Mouse (Mus musculus) forebrain, embryonic 16.5 days (tissue): ENCODE results near the gene 9230104L09Rik. TPM values are rescaled to one million over a fixed set of nuclear protein-coding genes. Genes with fewer than 3 reads are reported as not detected.

Experiments
- ATAC-seq: fragments of 200-750 bp; cut with Nextera tagmentation; 2 replicates; pipeline ENCODE4 v1.8.0; 2017; ENCODE audit warnings: mild to moderate bottlenecking, moderate library complexity
- H3K27ac ChIP-seq: fragments of 300-500 bp; sonication (generic); 2 replicates; pipeline ENCODE4 v1.5.1; 2014; ENCODE audit warnings: low read length, control low read depth
- H3K27me3 ChIP-seq: fragments of 300-500 bp; sonication (generic); replicated peaks from 2 replicates; pipeline ENCODE4 v1.6.1; 2014; ENCODE audit warnings: low read length; ENCODE audit not compliant: control insufficient read depth, insufficient read depth
- H3K36me3 ChIP-seq: fragments of 300-500 bp; sonication (generic); 2 replicates; pipeline ENCODE4 v1.6.1; 2014; ENCODE audit not compliant: control insufficient read depth, insufficient read depth
- H3K4me1 ChIP-seq: fragments of 300-500 bp; sonication (generic); replicated peaks from 2 replicates; pipeline ENCODE4 v1.6.1; 2014; ENCODE audit warnings: low read length; ENCODE audit not compliant: control insufficient read depth, insufficient read depth
- H3K4me2 ChIP-seq: fragments of 300-500 bp; sonication (generic); 2 replicates; pipeline ENCODE4 v1.6.1; 2014; ENCODE audit warnings: mild to moderate bottlenecking, low read length, control low read depth
- H3K4me3 ChIP-seq: fragments of 300-500 bp; sonication (generic); replicated peaks from 2 replicates; pipeline ENCODE4 v1.5.1; 2014; ENCODE audit warnings: mild to moderate bottlenecking, low read length, control low read depth
- H3K9ac ChIP-seq: fragments of 300-500 bp; sonication (generic); replicated peaks from 2 replicates; pipeline ENCODE4 v1.6.1; 2014; ENCODE audit warnings: low read depth, low read length, control low read depth
- H3K9me3 ChIP-seq: fragments of 300-500 bp; sonication (generic); 2 replicates; pipeline ENCODE4 v1.6.1; 2016; ENCODE audit warnings: low read length; ENCODE audit not compliant: control insufficient read depth
- WGBS: fragments of 180-500 bp; shearing (Covaris S2); extraction: QIAGEN DNeasy Blood & Tissue Kit; methylation state at CpG from one replicate; pipeline ENCODE4 v1.1.7; 2014; 5-methylcytosine and 5-hydroxymethylcytosine counted together
- polyA plus RNA-seq: library from polyadenylated mRNA; unstranded; fragments of >200 nt; fragmentation: Nextera tagmentation; extraction: Ambion mirVana; gene quantifications from 2 replicates; pipeline ENCODE4 v1.2.1, GENCODE M21; 2015

The 9230104L09Rik gene
- polyA plus RNA-seq, 1 experiment from 2014 or later, result not detected

DNA sequence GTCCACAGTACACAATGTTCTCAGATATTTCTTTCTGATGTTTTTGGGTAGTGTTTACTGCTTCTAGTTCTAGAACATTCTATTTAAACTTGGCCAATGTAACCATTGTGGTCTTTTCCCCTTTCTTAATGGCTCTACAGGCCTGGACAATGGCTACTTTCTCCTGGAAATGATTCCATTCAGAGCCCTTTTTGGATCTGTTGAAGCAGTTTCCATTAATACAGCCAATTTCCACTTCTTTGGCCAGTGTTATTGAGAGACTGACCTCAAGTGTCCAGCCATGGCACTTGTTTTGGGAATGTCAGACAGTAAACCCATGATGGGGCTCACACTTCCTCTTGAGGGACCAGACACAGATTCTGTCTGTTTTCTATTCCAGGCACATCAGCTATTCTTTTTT lies 3.1 kb downstream of the 9230104L09Rik start:
- Histone ChIP-seq H3K4me2 (no peak overlapping the region), H3K9ac (no peak overlapping the region), H3K27me3 (no peaks in the 10 kb centered on the region), H3K27ac (no peak overlapping the region), H3K36me3 (no peaks in the 10 kb centered on the region), H3K9me3 (no peaks in the 10 kb centered on the region), H3K4me1 (no peaks in the 10 kb centered on the region), H3K4me3 (no peak overlapping the region)
- ATAC-seq, result no peak

DNA sequence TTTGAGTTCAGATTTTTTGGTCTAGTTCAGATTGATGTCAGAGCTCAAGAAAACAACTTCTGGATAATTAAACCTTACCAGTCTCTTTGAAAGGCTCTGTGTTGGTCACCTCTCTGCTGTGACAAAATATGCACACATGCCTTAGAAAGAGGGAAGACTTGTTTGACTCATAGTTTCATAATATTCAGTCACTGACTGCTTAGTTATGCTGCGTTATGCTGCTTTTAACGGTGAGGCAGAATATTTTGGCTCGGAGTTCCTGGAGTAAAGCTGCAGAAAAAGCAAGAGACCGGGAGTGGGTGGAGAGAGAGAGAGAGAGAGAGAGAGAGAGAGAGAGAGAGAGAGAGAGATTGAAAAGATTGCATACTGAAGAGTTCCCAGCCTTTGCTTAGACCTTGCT lies 3.8 kb downstream of the 9230104L09Rik start:
- no peak for ATAC-seq
- Histone ChIP-seq H3K27me3 (no peaks in the 10 kb centered on the region), H3K9me3 (no peaks in the 10 kb centered on the region), H3K9ac (no peak overlapping the region), H3K27ac (no peak overlapping the region), H3K36me3 (no peaks in the 10 kb centered on the region), H3K4me3 (no peak overlapping the region), H3K4me2 (no peak overlapping the region), H3K4me1 (no peaks in the 10 kb centered on the region)
- 69% methylated on average over 4 of the region's 4 CpGs for WGBS

DNA sequence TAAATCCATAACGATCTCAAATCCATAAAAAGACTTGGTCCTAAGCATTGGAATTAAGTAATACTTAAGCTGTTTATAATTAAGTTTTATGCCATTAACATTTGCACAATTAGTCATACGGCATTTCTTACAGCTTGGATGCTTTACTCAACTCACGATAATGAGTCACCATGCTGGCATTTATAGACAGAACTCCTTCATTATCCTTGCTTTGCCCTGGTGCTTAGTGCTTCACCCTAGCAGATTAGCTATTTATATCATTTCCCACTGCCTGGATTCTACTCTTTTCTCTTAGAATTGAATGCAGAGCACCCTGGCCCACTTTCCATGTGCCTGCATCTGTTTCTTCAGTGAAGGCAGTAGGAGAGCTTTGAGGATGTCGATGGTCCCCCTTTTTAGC lies 7.3 kb downstream of the 9230104L09Rik start:
- no peaks in the 10 kb centered on the region for H3K27me3 ChIP-seq
- H3K4me3 ChIP-seq, result no peak overlapping the region
- no peaks in the 10 kb centered on the region for H3K4me1 ChIP-seq
- H3K9ac ChIP-seq, result no peak overlapping the region
- no peaks in the 10 kb centered on the region for H3K36me3 ChIP-seq
- 38% methylated on average over 4 of the region's 4 CpGs for WGBS
- ATAC-seq, result no peak
- H3K27ac ChIP-seq, result no peak overlapping the region
- no peaks in the 10 kb centered on the region for H3K9me3 ChIP-seq
- no peak overlapping the region for H3K4me2 ChIP-seq

DNA sequence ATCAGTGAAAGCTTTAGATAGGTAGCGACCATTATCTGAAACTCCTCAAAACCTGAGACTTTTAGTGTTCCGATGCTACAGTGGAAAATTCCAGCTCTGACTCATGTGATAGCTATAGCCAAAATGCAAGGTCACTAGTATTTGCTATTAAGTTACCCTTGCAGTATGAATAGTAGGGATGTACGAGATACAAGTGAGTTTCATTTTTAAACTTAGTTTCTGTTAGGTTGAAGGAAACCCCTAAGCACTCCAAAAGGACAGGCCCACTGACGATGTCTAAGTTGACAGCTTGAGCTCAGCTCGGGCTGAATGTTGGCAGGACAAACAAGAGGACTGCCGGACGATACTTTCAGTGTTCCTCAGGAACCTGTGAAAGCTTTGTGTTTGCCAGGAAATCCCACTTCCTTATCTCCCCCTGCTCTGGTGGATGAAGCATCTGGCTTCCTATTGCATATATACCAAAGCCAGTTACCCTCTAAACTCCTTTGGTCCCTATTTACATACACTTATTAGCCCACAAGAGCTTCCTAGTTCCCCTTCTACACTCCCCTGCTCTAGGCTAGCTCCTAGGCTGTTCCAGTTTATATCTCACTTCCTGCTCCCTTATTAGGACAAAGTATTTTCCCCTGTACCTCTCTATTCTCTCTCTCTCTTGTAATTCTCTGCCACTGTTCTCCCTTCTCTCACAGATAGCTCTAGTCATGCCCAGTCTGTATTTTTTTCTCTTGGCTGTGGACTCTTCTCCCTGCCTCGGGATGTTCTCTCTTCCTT lies 8.0 kb downstream of the 9230104L09Rik start:
- 68% methylated on average over 8 of the region's 8 CpGs for WGBS
- no peaks in the 10 kb centered on the region for H3K36me3 ChIP-seq
- H3K4me2 ChIP-seq, result no peak overlapping the region
- ATAC-seq, result no peak
- no peaks in the 10 kb centered on the region for H3K9me3 ChIP-seq
- no peaks in the 10 kb centered on the region for H3K4me1 ChIP-seq
- no peak overlapping the region for H3K4me3 ChIP-seq
- no peaks in the 10 kb centered on the region for H3K27me3 ChIP-seq
- H3K27ac ChIP-seq, result no peak overlapping the region
- no peak overlapping the region for H3K9ac ChIP-seq

DNA sequence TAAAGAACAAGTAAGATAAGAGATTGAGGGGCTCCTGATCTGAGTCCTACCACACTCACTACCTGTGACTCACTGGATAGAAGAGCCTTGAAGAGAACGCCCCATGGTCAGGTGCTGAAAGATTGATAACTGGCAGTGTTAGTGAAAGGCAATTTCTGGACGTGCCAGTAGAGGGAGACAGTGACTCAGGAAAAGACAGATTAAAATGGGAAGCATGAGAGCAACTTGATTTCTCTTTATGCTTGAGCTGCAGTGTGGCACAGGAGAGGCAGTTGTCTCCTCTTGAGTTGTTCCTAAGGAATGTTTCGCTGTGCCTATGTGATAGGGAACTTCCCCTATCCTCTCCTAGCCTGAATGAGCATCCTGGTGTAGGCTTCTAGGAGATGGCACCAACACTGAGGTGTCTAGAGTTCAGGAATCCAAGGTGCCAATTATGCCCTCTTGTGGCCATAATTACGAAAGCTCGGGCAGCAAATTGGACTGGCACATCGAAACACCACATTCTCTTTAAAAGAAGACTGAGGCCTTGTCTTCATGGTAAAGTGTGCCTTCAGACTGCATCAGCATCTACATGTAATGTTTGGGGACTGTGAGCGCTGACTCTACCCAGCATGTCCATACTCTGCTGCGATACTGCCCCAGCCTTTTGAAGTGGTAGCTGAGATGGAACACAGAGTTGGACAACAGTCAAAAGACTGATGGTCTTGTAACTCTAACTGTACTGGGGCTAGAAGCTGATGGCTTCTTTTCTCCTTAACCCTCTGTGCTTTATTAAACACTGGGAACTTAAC lies 13.5 kb downstream of the 9230104L09Rik start:
- H3K27ac ChIP-seq, result no peak overlapping the region
- H3K9ac ChIP-seq, result no peak overlapping the region
- H3K4me1 ChIP-seq, result no peaks in the 10 kb centered on the region
- no peaks in the 10 kb centered on the region for H3K27me3 ChIP-seq
- H3K4me3 ChIP-seq, result no peak overlapping the region
- H3K36me3 ChIP-seq, result no peaks in the 10 kb centered on the region
- H3K9me3 ChIP-seq, result no peaks in the 10 kb centered on the region
- WGBS, result 43% methylated on average over 8 of the region's 8 CpGs
- peak; percentile 75 for ATAC-seq
- H3K4me2 ChIP-seq, result no peak overlapping the region

DNA sequence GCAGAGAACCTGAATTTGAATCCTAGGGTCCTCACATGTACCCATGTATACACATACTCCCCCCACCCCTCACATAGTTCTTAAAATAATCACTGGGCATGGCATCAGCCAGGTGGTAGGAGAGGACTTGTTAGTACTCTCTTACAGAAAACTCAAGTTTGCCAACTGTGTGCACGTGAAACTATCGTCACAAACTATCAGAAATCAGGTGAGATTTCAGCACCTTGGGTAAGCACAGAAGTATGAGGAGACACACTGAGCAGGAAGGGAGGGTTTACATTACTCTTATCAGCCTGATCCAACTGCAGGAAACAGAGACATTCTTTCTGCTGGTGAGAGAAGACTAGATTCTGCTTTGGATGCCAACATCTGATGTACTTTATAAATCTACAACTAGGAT lies 25.6 kb downstream of the 9230104L09Rik start:
- Histone ChIP-seq H3K9ac (no peak overlapping the region), H3K4me3 (no peak overlapping the region), H3K27ac (no peak overlapping the region), H3K9me3 (no peaks in the 10 kb centered on the region), H3K36me3 (no peaks in the 10 kb centered on the region), H3K4me2 (no peak overlapping the region), H3K4me1 (no peaks in the 10 kb centered on the region), H3K27me3 (no peaks in the 10 kb centered on the region)
- 93% methylated on average over 2 of the region's 2 CpGs for WGBS
- ATAC-seq, result no peak

DNA sequence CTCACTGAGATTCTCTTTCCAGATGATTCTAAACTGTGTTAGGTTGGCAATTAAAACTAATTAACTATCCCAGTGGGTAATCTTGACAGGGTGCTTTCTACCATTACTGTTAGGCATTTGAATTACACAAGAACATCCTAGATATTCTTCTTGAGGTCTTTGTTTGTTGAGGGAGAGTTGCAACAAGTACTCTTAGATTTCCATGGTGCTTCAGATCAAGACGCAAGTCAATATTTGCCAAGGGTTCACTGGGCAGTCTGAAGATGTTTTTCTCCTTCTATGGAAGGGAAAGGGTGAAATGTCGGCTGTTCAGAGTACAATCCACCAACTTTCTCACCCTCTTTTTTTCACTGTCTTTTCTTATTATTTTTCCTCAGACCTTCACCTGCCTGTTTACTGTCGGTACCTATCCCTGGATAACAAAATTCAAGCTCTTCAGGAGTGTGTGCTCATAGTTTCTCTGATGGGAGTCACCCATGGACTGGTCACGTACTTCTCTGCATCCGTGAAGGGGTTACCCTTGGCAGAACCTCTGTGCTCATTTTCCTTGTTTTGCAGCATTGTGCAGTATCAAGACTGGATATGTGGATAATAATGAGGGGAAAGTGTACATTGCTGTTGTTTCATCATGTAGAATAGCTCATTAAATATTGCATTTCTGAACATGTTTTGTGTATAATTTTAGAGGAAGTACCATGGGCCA lies 26.6 kb downstream of the 9230104L09Rik start:
- no peaks in the 10 kb centered on the region for H3K9me3 ChIP-seq
- H3K9ac ChIP-seq, result no peak overlapping the region
- H3K27me3 ChIP-seq, result no peaks in the 10 kb centered on the region
- no peak overlapping the region for H3K4me2 ChIP-seq
- no peak overlapping the region for H3K27ac ChIP-seq
- no peaks in the 10 kb centered on the region for H3K36me3 ChIP-seq
- no peak overlapping the region for H3K4me3 ChIP-seq
- no peak for ATAC-seq
- 91% methylated on average over 5 of the region's 5 CpGs for WGBS
- no peaks in the 10 kb centered on the region for H3K4me1 ChIP-seq

DNA sequence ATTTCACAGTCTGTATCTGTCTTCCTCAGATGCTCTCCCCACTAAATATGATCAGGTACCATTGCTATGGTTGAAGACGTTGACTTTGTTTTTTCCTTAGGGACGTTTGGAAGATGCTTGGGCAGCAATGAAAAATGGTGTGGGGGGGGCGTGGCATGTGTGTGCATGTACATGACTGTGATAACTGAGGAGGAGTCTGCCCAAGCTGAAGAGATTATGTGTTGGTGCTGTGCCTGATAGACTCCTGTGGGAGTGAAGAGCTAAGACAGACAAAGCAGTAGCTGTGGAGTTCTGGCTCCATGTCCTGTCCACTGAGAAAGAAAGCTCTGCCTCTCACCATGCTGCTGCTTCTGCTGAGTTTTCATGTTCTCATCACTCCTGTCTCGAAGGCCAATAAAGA lies 29.9 kb downstream of the 9230104L09Rik start, which contains the start of gene Cst9:
Cst9 (plus strand) TSS at position 236 of the 400 bp plus-strand sequence.
- Histone ChIP-seq H3K27ac (no peak within 1 kb of the TSS), H3K4me2 (no peak within 1 kb of the TSS), H3K27me3 (no peaks in the 10 kb centered on the region), H3K9me3 (no peaks in the 10 kb centered on the region), H3K4me3 (no peak within 1 kb of the TSS), H3K4me1 (no peaks in the 10 kb centered on the region), H3K9ac (no peak within 1 kb of the TSS), H3K36me3 (no peaks in the 10 kb centered on the region)
- no peak for ATAC-seq
- WGBS, result 82% methylated on average over 4 of the region's 4 CpGs

DNA sequence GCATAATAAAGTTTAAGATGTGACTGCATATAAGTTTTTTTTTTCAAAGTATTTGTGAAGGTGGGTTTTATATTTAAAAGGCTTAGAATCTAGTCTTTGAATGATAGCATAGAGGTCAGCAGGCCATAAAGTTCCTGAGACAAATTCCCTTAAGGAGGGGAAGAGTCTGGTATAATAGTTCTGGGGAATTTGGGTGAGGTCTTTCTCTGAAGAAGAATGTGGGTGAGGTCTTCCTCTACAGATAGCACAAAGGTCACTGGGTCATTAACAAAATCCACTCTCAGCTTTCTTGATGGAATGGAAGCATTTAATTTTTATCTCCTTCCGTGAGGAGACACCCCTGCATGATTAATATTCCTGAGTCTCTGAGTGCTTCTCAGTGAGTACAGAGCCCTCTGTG lies 38.9 kb downstream of the 9230104L09Rik start:
- H3K4me2 ChIP-seq, result no peak overlapping the region
- WGBS, result 85% methylated on average over 1 of the region's 1 CpGs
- no peak overlapping the region for H3K4me3 ChIP-seq
- H3K9ac ChIP-seq, result no peak overlapping the region
- no peak for ATAC-seq
- H3K36me3 ChIP-seq, result no peaks in the 10 kb centered on the region
- no peak overlapping the region for H3K27ac ChIP-seq
- H3K4me1 ChIP-seq, result no peaks in the 10 kb centered on the region
- no peaks in the 10 kb centered on the region for H3K9me3 ChIP-seq
- H3K27me3 ChIP-seq, result no peaks in the 10 kb centered on the region
